Mouse (Mus musculus) small intestine, adult 2 months (tissue): Measurements from ENCODE around the gene Zbtb9.

Experiments used
- CTCF ChIP-seq: fragments of 200-500 bp; IDR thresholded peaks from 2 replicates; pipeline ENCODE4 v1.5.1; 2012; ENCODE audit warnings: low read depth, mild to moderate bottlenecking, control low read depth, inconsistent platforms, low read length, moderate library complexity, mixed read lengths; ENCODE audit not compliant: insufficient replicate concordance, insufficient read length; ENCODE audit errors: extremely low read depth
- POLR2A ChIP-seq: fragments of 200-500 bp; IDR thresholded peaks from 2 replicates; pipeline ENCODE4 v1.6.1; 2012; ENCODE audit warnings: low read depth, mild to moderate bottlenecking, control low read depth, inconsistent platforms, low read length, moderate library complexity

DNA sequence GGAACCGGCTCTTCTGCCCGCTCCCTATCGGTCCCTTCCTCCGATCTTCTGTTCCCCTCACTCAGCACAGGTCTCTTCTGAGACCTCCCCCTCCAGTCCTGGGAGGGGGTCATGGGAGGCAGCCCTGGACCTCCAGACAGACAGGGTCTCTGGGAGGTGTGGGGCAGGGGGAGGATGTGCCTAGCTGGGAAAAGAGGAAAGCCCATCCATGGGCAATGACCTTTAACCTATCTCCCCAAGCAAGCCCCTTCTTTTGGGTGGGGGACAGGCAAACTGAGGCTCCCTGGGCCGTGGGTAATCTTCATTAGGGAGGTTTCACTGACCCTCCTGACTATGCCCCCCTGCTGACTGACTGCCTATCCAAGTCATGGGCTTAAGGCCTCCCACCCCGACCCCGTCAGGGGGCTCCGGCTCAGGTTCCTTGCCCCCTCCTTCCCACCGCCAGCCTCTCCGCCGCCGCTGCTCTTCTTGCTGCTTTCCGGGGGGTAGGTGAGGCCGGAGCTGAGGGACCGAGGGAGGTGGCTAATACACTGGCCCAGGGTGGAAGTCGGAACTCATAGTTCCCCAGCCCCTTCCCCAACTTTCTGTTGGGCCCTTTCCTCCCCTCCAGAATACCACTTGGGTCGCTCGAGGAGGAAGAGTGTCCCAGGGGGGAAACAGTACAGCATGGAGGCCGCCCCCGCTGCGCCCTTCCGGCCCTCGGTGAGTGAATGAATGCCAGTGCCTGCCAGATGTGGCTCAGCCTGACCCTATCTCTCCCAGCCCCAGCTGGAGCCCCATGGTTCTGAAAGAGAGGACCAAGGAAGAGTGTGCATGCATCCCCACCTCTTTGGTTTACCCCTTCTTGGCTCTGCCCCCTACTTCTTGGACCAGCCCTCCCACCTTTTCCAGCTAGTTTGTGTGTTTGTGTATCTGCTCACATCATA lies 20.8 kb upstream of the Zbtb9 start:
- TF ChIP-seq POLR2A = no peak
- no peak for TF ChIP-seq CTCF
